In genomic region chr15:78239453-78239852, GRCm38 (mm10) we compare ENCODE assay signal across 8 mouse cellular contexts. TPM values are rescaled to one million over a fixed set of nuclear protein-coding genes. Genes with fewer than 3 reads are reported as not detected.
DNase-seq lines count a peak whose midpoint lies in the region; ATAC-seq and TF ChIP-seq lines count a peak whose summit lies in the region.

No protein-coding gene starts in this region.

- no peaks in the 10 kb centered on the region for H3K27me3 ChIP-seq in forebrain, embryonic 11.5 days (ENCODE audit: control insufficient read depth, insufficient read depth, low read length)
- H3K27me3 ChIP-seq in forebrain, embryonic 12.5 days = peaks cover 5% of the 10 kb centered on the region; the same call in 1 of the 2 replicates
- H3K27me3 ChIP-seq in lung, postnatal 0 days (replicated peaks; ENCODE audit: insufficient read depth, low read length) = no peaks in the 10 kb centered on the region

- ATAC-seq in forebrain, embryonic 11.5 days (replicated peaks; ENCODE audit: low FRiP score) = no peak
- no peak for ATAC-seq in forebrain, embryonic 12.5 days (ENCODE audit: low FRiP score)
- no peak for ATAC-seq in lung, postnatal 0 days

- H3K4me2 ChIP-seq in forebrain, embryonic 11.5 days (ENCODE audit: low read depth, low read length, severe bottlenecking) = no peak overlapping the region
- no peak overlapping the region for H3K4me2 ChIP-seq in forebrain, embryonic 12.5 days
- H3K4me2 ChIP-seq in lung, postnatal 0 days (replicated peaks; ENCODE audit: low read depth, low read length) = no peak overlapping the region

- no peaks in the 10 kb centered on the region for H3K4me1 ChIP-seq in forebrain, embryonic 11.5 days (replicated peaks; ENCODE audit: control insufficient read depth, insufficient read depth, low read length)
- no peaks in the 10 kb centered on the region for H3K4me1 ChIP-seq in forebrain, embryonic 12.5 days
- H3K4me1 ChIP-seq in lung, postnatal 0 days (ENCODE audit: insufficient read depth, low read depth, low read length) = no peaks in the 10 kb centered on the region

- H3K36me3 ChIP-seq in forebrain, embryonic 11.5 days (ENCODE audit: control insufficient read depth, insufficient read depth, low read length) = no peaks in the 10 kb centered on the region
- no peaks in the 10 kb centered on the region for H3K36me3 ChIP-seq in forebrain, embryonic 12.5 days (replicated peaks)
- no peaks in the 10 kb centered on the region for H3K36me3 ChIP-seq in lung, postnatal 0 days (ENCODE audit: insufficient read depth, low read length)

- peak; percentile 74 for DNase-seq in forebrain, embryonic 11.5 days (ENCODE audit: low spot score)
- DNase-seq in right cerebral cortex, adult 18-20 months = peak; percentile 44
- DNase-seq in right cerebral cortex, postnatal 36 days (ENCODE audit: low spot score in 2 of 2) = no peak
- peak; percentile 89 to 94 for DNase-seq in cerebellum, postnatal 10 days
- peak; percentile 95 for DNase-seq in induced T-regulatory cell, adult 2 months (ENCODE audit: low read depth)
- DNase-seq in lung, postnatal 0 days (ENCODE audit: low spot score) = peak; percentile 91
- DNase-seq in spleen, adult 12 weeks (ENCODE audit: low spot score) = peak; percentile 29

- no peak overlapping the region for H3K4me3 ChIP-seq in forebrain, embryonic 11.5 days (ENCODE audit: low read depth, low read length)
- no peak overlapping the region for H3K4me3 ChIP-seq in forebrain, embryonic 12.5 days (replicated peaks)
- H3K4me3 ChIP-seq in lung, postnatal 0 days (ENCODE audit: low read depth, low read length) = no peak overlapping the region

- no peaks in the 10 kb centered on the region for H3K9me3 ChIP-seq in forebrain, embryonic 11.5 days (ENCODE audit: control insufficient read depth, low read length)
- H3K9me3 ChIP-seq in forebrain, embryonic 12.5 days = no peaks in the 10 kb centered on the region
- no peaks in the 10 kb centered on the region for H3K9me3 ChIP-seq in lung, postnatal 0 days (ENCODE audit: low read length)

- no peak for TF ChIP-seq EP300 in lung, postnatal 0 days (IDR thresholded peaks at IDR 0.05)

- H3K27ac ChIP-seq in forebrain, embryonic 11.5 days (ENCODE audit: low read depth, low read length) = no peak overlapping the region
- H3K27ac ChIP-seq in forebrain, embryonic 12.5 days = no peak overlapping the region
- no peak overlapping the region for H3K27ac ChIP-seq in lung, postnatal 0 days (ENCODE audit: low read length)

- WGBS in forebrain, embryonic 11.5 days = 25% methylated on average over 10 of the region's 10 CpGs
- 25% methylated on average over 10 of the region's 10 CpGs for WGBS in forebrain, embryonic 12.5 days
- WGBS in lung, postnatal 0 days = 18% methylated on average over 10 of the region's 10 CpGs

- H3K9ac ChIP-seq in forebrain, embryonic 11.5 days (ENCODE audit: low read length) = no peak overlapping the region
- H3K9ac ChIP-seq in forebrain, embryonic 12.5 days = no peak overlapping the region
- H3K9ac ChIP-seq in lung, postnatal 0 days (replicated peaks; ENCODE audit: low read depth) = no peak overlapping the region

- peak; percentile 99 for TF ChIP-seq CTCF in lung, postnatal 0 days (IDR thresholded peaks at IDR 0.05)

RNA-seq across cellular contexts. Expression of gene Ncf4, which starts 5.1 kb away (rescaled TPM):
- 4.7 and 8.2 TPM in 2 replicates for polyA plus RNA-seq in forebrain, embryonic 11.5 days (2014; fragmentation: Nextera tagmentation; extraction: Ambion mirVana)
- 2.6 and 3.2 TPM in 2 replicates for polyA plus RNA-seq in forebrain, embryonic 12.5 days (2016; fragmentation: Nextera tagmentation; extraction: Ambion mirVana)
- 12.6 and 13.4 TPM in 2 replicates for polyA plus RNA-seq in lung, postnatal 0 days (2015; fragmentation: Nextera tagmentation; extraction: Ambion mirVana)

RNA-seq across cellular contexts. Expression of gene Pvalb, which starts 33.3 kb away (rescaled TPM):
- not detected in 2 replicates for polyA plus RNA-seq in forebrain, embryonic 11.5 days (2014; fragmentation: Nextera tagmentation; extraction: Ambion mirVana)
- not detected in 2 replicates for polyA plus RNA-seq in forebrain, embryonic 12.5 days (2016; fragmentation: Nextera tagmentation; extraction: Ambion mirVana)
- not detected in 2 replicates for polyA plus RNA-seq in lung, postnatal 0 days (2015; fragmentation: Nextera tagmentation; extraction: Ambion mirVana)

Comparison
In these comparisons a context has a peak if more than half of its experiments do, and no peak if none do; other contexts are left out.
1. DNase-seq: peak in forebrain, embryonic 11.5 days (single experiment), right cerebral cortex, adult 18-20 months (single experiment), cerebellum, postnatal 10 days (2 of 2), induced T-regulatory cell, adult 2 months (single experiment), lung, postnatal 0 days (single experiment) and spleen, adult 12 weeks (single experiment); none in right cerebral cortex, postnatal 36 days (0 of 2).